Mouse (Mus musculus) colon, adult 2 months (tissue): ENCODE results near the gene Gm49027. TPM values are rescaled to one million over a fixed set of nuclear protein-coding genes. Genes with fewer than 3 reads are reported as not detected.

Experiments used
- polyA plus RNA-seq: library from polyadenylated mRNA; depleted of rRNA; stranded (reverse); fragments of >200 nt; gene quantifications from 2 replicates; pipeline ENCODE4 v1.2.3, GENCODE M21; 2012; rRNA removed

Gene Gm49027
- 19.5 and 21.7 TPM in 2 replicates for polyA plus RNA-seq

GRCm38 (mm10) chr5:123525281-123525680 is at the start of gene Gm49027:
Gm49027 (minus strand) TSS chr5:123525488.

GRCm38 (mm10) chr5:123572357-123573186 is 47.3 kb upstream of the Gm49027 start, which contains the start of gene Vps33a:
Vps33a (minus strand) TSS chr5:123573038.

GRCm38 (mm10) chr5:123523692-123524392 is 1.4 kb downstream of the Gm49027 start, which contains the start of gene Diablo:
Diablo (minus strand) TSS chr5:123524176.

DNA sequence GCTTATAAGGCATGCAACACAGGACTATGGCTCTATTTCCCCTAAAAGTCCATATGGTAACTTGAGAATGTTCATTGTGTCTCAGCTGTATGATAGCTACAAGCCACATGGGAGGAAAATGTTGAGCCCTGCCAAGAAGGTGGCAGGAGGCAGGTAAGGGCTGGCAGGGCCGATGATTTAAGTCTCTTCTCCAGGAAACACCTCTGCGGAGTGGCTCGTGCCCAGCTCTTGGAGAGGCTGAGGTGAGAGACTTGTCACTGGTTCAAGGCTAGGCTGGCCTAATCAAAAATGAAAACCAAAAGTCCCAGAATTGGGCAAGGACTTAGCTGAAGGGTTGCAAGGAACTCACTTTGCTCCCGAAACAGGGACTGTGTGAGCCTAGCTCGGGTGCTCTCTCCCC is 15.1 kb downstream of the Gm49027 start, which contains the start of gene B3gnt4:
B3gnt4 (plus strand) TSS at position 301 of the 400 bp plus-strand sequence.

DNA sequence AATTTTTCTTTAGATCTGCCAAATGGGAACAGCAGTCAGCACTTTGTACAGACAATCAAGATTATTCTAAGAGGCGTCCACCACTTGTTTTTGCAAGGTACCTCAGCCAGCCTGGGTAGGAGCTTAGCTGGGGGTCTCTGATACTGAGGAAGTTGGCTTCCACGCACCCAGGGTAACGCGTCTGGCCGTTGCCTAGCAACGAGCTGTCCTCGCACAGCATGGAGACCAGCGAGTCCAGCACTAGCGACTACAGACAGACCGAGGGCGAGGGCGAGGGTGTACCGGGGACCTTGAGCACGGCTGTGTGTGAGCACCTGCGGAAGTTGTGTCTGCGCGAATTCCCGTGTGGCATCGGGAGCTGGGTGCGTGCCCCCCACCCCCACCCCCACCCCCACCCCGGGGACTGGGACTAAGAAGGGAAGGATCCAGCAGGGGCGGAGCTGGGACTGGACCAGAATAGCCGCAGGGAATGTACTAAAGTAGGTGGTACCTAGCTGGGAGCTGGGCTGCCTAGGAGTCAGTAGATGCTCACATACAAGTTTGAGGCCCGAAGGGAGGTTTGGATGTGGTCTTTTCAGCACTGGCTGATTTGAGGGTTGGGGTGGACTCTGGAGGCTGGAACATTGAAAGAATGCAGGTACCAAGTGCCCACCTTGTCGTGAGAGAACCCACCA is 36.0 kb downstream of the Gm49027 start, which contains the start of the genes Lrrc43 and Il31:
Lrrc43 (plus strand) TSS at position 194 of the 674 bp plus-strand sequence.
Il31 (minus strand) TSS at position 378 of the 674 bp plus-strand sequence.

Other genes starting within 250 kb of the Gm49027 start
- 4.5 and 4.9 TPM in 2 replicates for gene Bcl7a, start 181.7 kb downstream of the Gm49027 start, polyA plus RNA-seq
- gene Mlxip, start 130.7 kb downstream of the Gm49027 start, polyA plus RNA-seq, result 53.0 and 82.7 TPM in 2 replicates
- not detected in 2 replicates for gene Lrrc43, start 36.2 kb downstream of the Gm49027 start, polyA plus RNA-seq
- gene Il31, start 36.0 kb downstream of the Gm49027 start, polyA plus RNA-seq, result not detected in 2 replicates
- gene B3gnt4, start 15.0 kb downstream of the Gm49027 start, polyA plus RNA-seq, result 0.33 TPM in 1 of 2 replicates, not detected in the other
- 37.9 and 38.2 TPM in 2 replicates for gene Diablo, start 1.3 kb downstream of the Gm49027 start, polyA plus RNA-seq
- gene Vps33a, start 47.5 kb upstream of the Gm49027 start, polyA plus RNA-seq, result 8.8 and 11.2 TPM in 2 replicates
- gene Clip1, start 159.1 kb upstream of the Gm49027 start, polyA plus RNA-seq, result 12.9 and 13.1 TPM in 2 replicates
- gene Zcchc8, start 195.6 kb upstream of the Gm49027 start, polyA plus RNA-seq, result 24.9 and 25.6 TPM in 2 replicates
- 8.2 and 13.1 TPM in 2 replicates for gene Rsrc2, start 223.9 kb upstream of the Gm49027 start, polyA plus RNA-seq
- gene Kntc1, start 224.2 kb upstream of the Gm49027 start, polyA plus RNA-seq, result 1.2 and 2.1 TPM in 2 replicates